Mouse (Mus musculus) liver, postnatal 0 days (tissue): ENCODE measurements around the gene Muc20. TPM values are rescaled to one million over a fixed set of nuclear protein-coding genes. Genes with fewer than 3 reads are reported as not detected.

Source experiments
- ATAC-seq: fragments of 200-750 bp; cut with Nextera tagmentation; 2 replicates; pipeline ENCODE4 v1.8.0; 2017; ENCODE audit warnings: mild to moderate bottlenecking, moderate library complexity
- DNase-seq: peaks from one replicate; pipeline ENCODE4 v3.0.0-alpha.2; 2016
- H3K27ac ChIP-seq: fragments of 300-500 bp; sonication (generic); 2 replicates; pipeline ENCODE4 v1.5.1; 2014; ENCODE audit warnings: antibody characterized with exemption, moderate library complexity, mild to moderate bottlenecking, low read depth
- H3K27me3 ChIP-seq: fragments of 300-500 bp; sonication (generic); 2 replicates; pipeline ENCODE4 v1.6.1; 2014; ENCODE audit warnings: low read length, control low read depth, mixed read lengths; ENCODE audit not compliant: insufficient read depth
- H3K36me3 ChIP-seq: fragments of 300-500 bp; sonication (generic); replicated peaks from 2 replicates; pipeline ENCODE4 v1.6.1; 2014; ENCODE audit warnings: mild to moderate bottlenecking, control low read depth, low read length, moderate library complexity, mixed read lengths; ENCODE audit not compliant: insufficient read depth
- H3K4me1 ChIP-seq: fragments of 300-500 bp; sonication (generic); 2 replicates; pipeline ENCODE4 v1.6.1; 2014; ENCODE audit warnings: antibody characterized with exemption, mild to moderate bottlenecking, control low read depth; ENCODE audit not compliant: insufficient read depth
- H3K4me2 ChIP-seq: fragments of 300-500 bp; sonication (generic); 2 replicates; pipeline ENCODE4 v1.6.1; 2014; ENCODE audit warnings: low read depth, mild to moderate bottlenecking, low read length, moderate library complexity, mixed read lengths
- H3K4me3 ChIP-seq: fragments of 300-500 bp; sonication (generic); 2 replicates; pipeline ENCODE4 v1.5.1; 2014; ENCODE audit warnings: low read depth, low read length
- H3K9ac ChIP-seq: fragments of 300-500 bp; sonication (generic); replicated peaks from 2 replicates; pipeline ENCODE4 v1.6.1; 2014; ENCODE audit warnings: mild to moderate bottlenecking, moderate library complexity
- H3K9me3 ChIP-seq: fragments of 300-500 bp; sonication (generic); 2 replicates; pipeline ENCODE4 v1.6.1; 2016; ENCODE audit warnings: mild to moderate bottlenecking, control low read depth, low read length, mixed read lengths
- CTCF ChIP-seq: sonication (generic); IDR thresholded peaks from 2 replicates; pipeline ENCODE4 v1.5.1; 2016; ENCODE audit warnings: antibody characterized with exemption, low read depth
- EP300 ChIP-seq: IDR thresholded peaks from 2 replicates; pipeline ENCODE4 v1.6.1; 2016; ENCODE audit warnings: antibody characterized with exemption, low read depth, mild to moderate bottlenecking
- WGBS: fragments of 180-500 bp; shearing (Covaris S2); extraction: QIAGEN DNeasy Blood & Tissue Kit; methylation state at CpG from one replicate; pipeline ENCODE4 v1.1.7; 2014; ENCODE audit not compliant: insufficient replicate concordance; 5-methylcytosine and 5-hydroxymethylcytosine counted together
- polyA plus RNA-seq: library from polyadenylated mRNA; unstranded; fragments of >200 nt; fragmentation: Nextera tagmentation; extraction: Ambion mirVana; gene quantifications from 2 replicates; pipeline ENCODE4 v1.2.1, GENCODE M21; 2015

The Muc20 gene
- polyA plus RNA-seq: 0.08 TPM in 1 of 2 replicates, not detected in the other

- 64% methylated on average over 3 of the region's 3 CpGs for WGBS
- H3K4me2 ChIP-seq: no peak within 1 kb of the TSS
- H3K9me3 ChIP-seq: no peaks in the 10 kb centered on the region
- H3K36me3 ChIP-seq: no peaks in the 10 kb centered on the region
- H3K9ac ChIP-seq: no peak within 1 kb of the TSS
- ATAC-seq (no peak), DNase-seq (no peak)
- H3K4me1 ChIP-seq: no peaks in the 10 kb centered on the region; the same call in 1 of the 2 replicates
- no peak within 1 kb of the TSS for H3K4me3 ChIP-seq
- TF ChIP-seq CTCF: no peak
- TF ChIP-seq EP300: no peak
- no peaks in the 10 kb centered on the region for H3K27me3 ChIP-seq
- H3K27ac ChIP-seq: no peak within 1 kb of the TSS
These were observed at the start of gene Muc20 for GRCm38 (mm10) chr16:32797426-32797689. Gene Muc20, minus strand, starts transcription at chr16:32797435.

- Histone ChIP-seq H3K27ac (no peak overlapping the region), H3K9ac (no peak overlapping the region), H3K4me1 (no peaks in the 10 kb centered on the region), H3K36me3 (peaks cover 21% of the 10 kb centered on the region), H3K4me2 (no peak overlapping the region), H3K27me3 (no peaks in the 10 kb centered on the region), H3K4me3 (no peak overlapping the region), H3K9me3 (no peaks in the 10 kb centered on the region)
- DNase-seq (no peak), ATAC-seq (no peak)
- WGBS: 80% methylated on average over 4 of the region's 4 CpGs
- no peak for TF ChIP-seq EP300
- TF ChIP-seq CTCF: no peak
These were observed 34.3 kb upstream of the Muc20 start for GRCm38 (mm10) chr16:32831501-32831900.

DNA sequence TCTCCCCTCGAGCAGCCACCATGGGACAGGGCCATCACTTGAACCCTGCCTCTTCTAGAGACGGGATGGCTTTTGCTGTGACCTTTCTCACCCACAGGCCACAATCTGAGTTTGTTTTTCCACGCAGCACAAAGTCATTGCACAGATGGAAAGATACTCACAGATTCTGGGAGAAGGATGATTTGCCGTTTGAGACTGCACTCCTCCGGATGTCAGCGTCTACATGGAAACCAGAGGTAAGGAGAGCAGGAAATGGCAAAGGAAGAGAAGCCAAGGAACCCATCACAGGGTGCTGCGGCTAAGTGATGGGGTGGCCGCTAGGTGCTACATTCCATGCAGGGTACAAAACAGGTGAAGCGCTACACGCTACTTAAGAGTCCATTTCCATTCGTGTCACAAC lies 31.9 kb upstream of the Muc20 start:
- 79% methylated on average over 11 of the region's 11 CpGs for WGBS
- Histone ChIP-seq H3K9me3 (no peaks in the 10 kb centered on the region), H3K27ac (no peak overlapping the region), H3K4me2 (no peak overlapping the region), H3K27me3 (no peaks in the 10 kb centered on the region), H3K9ac (no peak overlapping the region), H3K4me3 (no peak overlapping the region), H3K36me3 (peaks cover 32% of the 10 kb centered on the region), H3K4me1 (no peaks in the 10 kb centered on the region)
- no peak for TF ChIP-seq EP300
- TF ChIP-seq CTCF: no peak
- DNase-seq: no peak
- no peak for ATAC-seq

GRCm38 (mm10) chr16:32826521-32826920 lies 29.3 kb upstream of the Muc20 start:
- ATAC-seq (no peak), DNase-seq (no peak)
- no peak overlapping the region for H3K27ac ChIP-seq
- no peaks in the 10 kb centered on the region for H3K9me3 ChIP-seq
- no peak for TF ChIP-seq EP300
- no peak for TF ChIP-seq CTCF
- no peak overlapping the region for H3K4me2 ChIP-seq
- H3K9ac ChIP-seq: no peak overlapping the region
- 0 out of 2 replicates have a peak, but pooled peaks cover 3% of the 10 kb centered on the region for H3K4me1 ChIP-seq
- peaks cover 37% of the 10 kb centered on the region for H3K36me3 ChIP-seq
- no peaks in the 10 kb centered on the region for H3K27me3 ChIP-seq
- 87% methylated on average over 11 of the region's 11 CpGs for WGBS
- H3K4me3 ChIP-seq: no peak overlapping the region

DNA sequence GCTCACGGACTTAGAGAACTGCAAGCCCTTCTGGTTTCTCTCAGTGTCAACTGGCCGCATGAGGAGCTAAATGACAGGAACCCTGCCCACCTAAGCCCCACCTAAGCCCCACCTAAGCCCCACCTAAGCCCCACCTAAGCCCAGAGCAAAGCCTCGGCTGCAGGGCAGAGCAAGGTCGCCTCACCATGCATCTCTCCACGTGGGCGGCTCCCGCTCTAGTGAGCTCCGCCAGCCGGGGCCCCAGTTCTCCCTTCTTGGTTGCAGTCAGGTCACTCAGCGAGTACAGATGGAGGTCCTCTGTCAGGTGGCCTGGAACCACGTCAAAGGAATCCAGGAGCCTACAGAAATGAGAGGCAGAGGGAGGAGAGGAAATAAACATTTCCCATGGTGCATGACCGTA lies 28.1 kb upstream of the Muc20 start:
- Histone ChIP-seq H3K36me3 (peaks cover 33% of the 10 kb centered on the region), H3K4me1 (0 out of 2 replicates have a peak, but pooled peaks cover 3% of the 10 kb centered on the region), H3K4me2 (no peak overlapping the region), H3K27ac (no peak overlapping the region), H3K4me3 (no peak overlapping the region), H3K27me3 (no peaks in the 10 kb centered on the region), H3K9me3 (no peaks in the 10 kb centered on the region), H3K9ac (no peak overlapping the region)
- 79% methylated on average over 12 of the region's 12 CpGs for WGBS
- TF ChIP-seq EP300 (no peak), CTCF (no peak)
- DNase-seq (no peak), ATAC-seq (no peak)

DNA sequence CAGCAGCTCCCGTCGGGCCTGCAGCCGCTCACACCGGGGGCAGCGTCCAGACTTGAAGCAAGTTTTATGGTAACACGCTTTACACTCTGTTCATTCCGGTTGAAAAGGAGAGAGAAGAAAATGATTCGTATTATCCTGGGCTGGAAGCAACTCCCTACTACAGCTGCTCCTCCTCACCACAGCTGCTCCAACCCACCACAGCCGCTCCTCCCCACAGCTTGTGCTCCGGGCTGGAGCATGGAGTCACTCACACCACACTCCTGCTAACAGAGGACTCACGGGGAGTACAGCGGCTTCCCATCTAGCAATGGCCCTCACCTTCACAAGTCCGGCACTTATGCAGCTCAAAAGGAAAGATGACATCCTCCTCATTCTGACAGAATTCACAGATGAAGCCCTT lies 26.8 kb upstream of the Muc20 start:
- no peak for ATAC-seq
- TF ChIP-seq EP300 (no peak), CTCF (no peak)
- WGBS: 92% methylated on average over 13 of the region's 13 CpGs
- Histone ChIP-seq H3K27me3 (no peaks in the 10 kb centered on the region), H3K4me3 (no peak overlapping the region), H3K9ac (no peak overlapping the region), H3K4me1 (0 out of 2 replicates have a peak, but pooled peaks cover 3% of the 10 kb centered on the region), H3K4me2 (no peak overlapping the region), H3K27ac (no peak overlapping the region), H3K9me3 (no peaks in the 10 kb centered on the region), H3K36me3 (peaks cover 32% of the 10 kb centered on the region)
- no peak for DNase-seq

GRCm38 (mm10) chr16:32823487-32823886 lies 26.3 kb upstream of the Muc20 start:
- Histone ChIP-seq H3K27me3 (no peaks in the 10 kb centered on the region), H3K36me3 (peaks cover 28% of the 10 kb centered on the region), H3K4me2 (no peak overlapping the region), H3K4me1 (0 out of 2 replicates have a peak, but pooled peaks cover 3% of the 10 kb centered on the region), H3K4me3 (no peak overlapping the region), H3K27ac (no peak overlapping the region), H3K9me3 (no peaks in the 10 kb centered on the region), H3K9ac (no peak overlapping the region)
- WGBS: 79% methylated on average over 8 of the region's 8 CpGs
- DNase-seq (no peak), ATAC-seq (no peak)
- TF ChIP-seq EP300 (no peak), CTCF (no peak)
